Mouse (Mus musculus) liver, adult 2 months (tissue): ENCODE measurements around the gene Actl10.

Experiments used
- CTCF ChIP-seq: fragments of 200-500 bp; IDR thresholded peaks from 2 replicates; pipeline ENCODE4 v1.5.1; 2011; ENCODE audit warnings: low read depth, low read length, control low read depth
- POLR2A ChIP-seq: fragments of 200-500 bp; IDR thresholded peaks from 2 replicates; pipeline ENCODE4 v1.6.1; 2011; ENCODE audit warnings: low read length, control low read depth; ENCODE audit not compliant: insufficient read depth; ENCODE audit errors: extremely low read depth

- TF ChIP-seq CTCF (no peak), POLR2A (no peak)
These were observed 44.5 kb upstream of the Actl10 start for GRCm38 (mm10) chr2:154507076-154507475.
